Mouse (Mus musculus) Patski (cell line): Measurements from ENCODE around the gene Myl3. TPM values are rescaled to one million over a fixed set of nuclear protein-coding genes. Genes with fewer than 3 reads are reported as not detected.
A peak's percentile ranks its signal among the peaks of the same experiment; 100 is the strongest.

Experiments used
- ATAC-seq: fragments of 100-300 bp; one replicate; pipeline ENCODE4 v1.8.0; 2021
- CTCF ChIA-PET: fragments of 350-600 bp; sonication (Branson Sonifier 250); formaldehyde crosslinking; loops from one replicate; lab custom pipeline; 2022; ENCODE audit warnings: inconsistent platforms; lab: Charles Lee
- POLR2A ChIA-PET: fragments of 350-600 bp; sonication (Branson Sonifier 250); formaldehyde crosslinking; loops from one replicate; lab custom pipeline; 2022; ENCODE audit warnings: antibody characterized with exemption, inconsistent platforms; lab: Charles Lee
- DNase-seq: peaks from one replicate; pipeline ENCODE4 v3.0.0-alpha.2; 2011; ENCODE audit warnings: low read depth, low spot score
- H3K27me3 ChIP-seq: fragments of 371-371 bp; one replicate; pipeline ENCODE4 v1.5.1; 2021
- CTCF ChIP-seq: fragments of 100-300 bp; IDR thresholded peaks from one replicate; pipeline ENCODE4 v1.5.1; 2021
- in situ Hi-C: fragments of 300-500 bp; cut with MboI; formaldehyde crosslinking; loops from 3 replicates; pipeline ENCODE4 v1.11.1; 2018; ENCODE audit warnings: low pct_unique_long_range_greater_than_20kb, mixed read lengths
- polyA plus RNA-seq: library from polyadenylated mRNA; unstranded; gene quantifications from one replicate; pipeline ENCODE4 v1.2.3, GENCODE M21; 2021

The Myl3 gene
- polyA plus RNA-seq, 1 experiment from 2014 or later: 0.19 TPM

DNA sequence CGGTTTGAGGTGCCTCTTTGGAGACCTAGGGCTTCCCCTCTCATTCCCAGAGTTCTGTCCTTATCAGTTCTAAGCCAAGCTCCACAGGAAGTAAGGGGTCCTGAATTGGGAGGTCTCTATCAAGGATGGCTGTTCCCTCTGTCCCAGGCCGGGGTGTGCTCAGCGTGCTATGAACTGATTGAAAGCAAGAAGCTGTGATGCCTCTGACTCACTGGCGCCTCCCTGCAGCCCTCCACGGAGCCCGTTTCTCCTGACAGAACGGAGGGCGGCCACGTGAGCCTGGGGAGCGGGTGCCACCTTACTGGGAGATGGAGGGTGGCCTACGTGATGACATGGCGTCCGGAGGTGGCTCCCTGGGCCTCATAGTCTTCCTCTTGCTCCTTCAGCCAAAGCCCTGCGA lies 56.2 kb downstream of the Myl3 start, which contains the start of gene Prss42:
Gene Prss42 (plus strand): TSS at position 301 of the 400 bp plus-strand sequence.
- no peak for ATAC-seq
- in situ Hi-C loops: no loop called here
- no peak for DNase-seq
- no peak for TF ChIP-seq CTCF
- ChIA-PET POLR2A (no interaction called here), CTCF (interaction anchor here (1.4 kb wide), 1 partner anchor 16 kb away, joined by 3 read pairs; no protein-coding TSS in a partner anchor)
- H3K27me3 ChIP-seq: no peaks in the 10 kb centered on the region

DNA sequence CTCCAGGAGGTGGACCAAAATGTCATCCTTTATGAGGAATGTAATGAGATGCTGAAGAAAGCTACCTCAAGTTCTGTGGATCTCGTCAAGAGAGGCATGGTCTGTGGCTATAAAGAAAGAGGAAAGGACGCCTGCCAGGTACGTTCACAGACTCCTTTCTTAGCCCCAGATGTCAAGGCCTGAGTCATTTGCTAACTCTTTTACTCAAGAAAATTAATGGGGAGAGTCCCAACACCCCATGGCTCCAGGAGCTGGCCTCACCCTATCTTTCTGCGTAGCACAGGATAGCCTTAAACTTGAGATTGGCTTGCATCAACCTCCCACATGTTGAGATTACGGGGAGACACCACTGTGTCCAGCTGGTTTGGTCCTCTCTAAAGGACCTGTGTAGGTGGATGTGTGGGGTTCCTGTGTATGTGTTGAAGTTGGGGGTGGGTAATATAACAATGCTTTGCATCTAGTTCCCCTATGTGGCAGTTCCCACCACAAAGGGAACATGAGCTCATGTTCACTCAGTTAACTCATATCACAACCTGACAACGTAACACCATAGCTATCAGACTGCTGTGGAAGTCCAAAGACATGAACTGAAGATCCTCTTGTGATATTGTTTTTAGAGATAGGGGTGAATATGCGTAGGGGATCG lies 59.3 kb downstream of the Myl3 start:
- ChIA-PET CTCF (interaction anchor here (0.7 kb wide), 1 partner anchor 21 kb away, joined by 3 read pairs; no protein-coding TSS in a partner anchor), POLR2A (no interaction called here)
- no peak for DNase-seq
- ATAC-seq: no peak
- no peaks in the 10 kb centered on the region for H3K27me3 ChIP-seq
- no peak for TF ChIP-seq CTCF
- in situ Hi-C loops: no loop called here

DNA sequence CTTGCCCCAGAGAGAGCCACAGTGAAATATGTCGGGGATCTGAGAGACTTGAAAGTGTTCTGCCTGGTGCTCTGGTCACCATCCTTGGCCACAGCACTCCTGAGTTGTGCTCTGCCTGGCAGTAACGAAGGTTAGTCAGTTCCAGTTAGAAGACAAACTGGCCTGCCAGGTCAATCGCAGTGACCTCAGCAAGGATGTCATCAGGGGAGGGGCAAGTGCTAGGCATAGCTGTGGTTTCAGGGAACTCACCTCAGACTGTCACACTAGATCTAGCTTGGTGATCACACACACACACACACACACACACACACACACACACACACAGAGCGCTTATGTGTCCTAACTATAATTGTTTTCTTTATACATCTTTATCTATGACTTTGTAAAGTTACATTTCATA lies 61.6 kb downstream of the Myl3 start:
- no peak for TF ChIP-seq CTCF
- POLR2A ChIA-PET: no interaction called here
- ATAC-seq: peak; percentile 39
- in situ Hi-C loops: no loop called here
- no peaks in the 10 kb centered on the region for H3K27me3 ChIP-seq
- no peak for DNase-seq
- CTCF ChIA-PET: no interaction called here

DNA sequence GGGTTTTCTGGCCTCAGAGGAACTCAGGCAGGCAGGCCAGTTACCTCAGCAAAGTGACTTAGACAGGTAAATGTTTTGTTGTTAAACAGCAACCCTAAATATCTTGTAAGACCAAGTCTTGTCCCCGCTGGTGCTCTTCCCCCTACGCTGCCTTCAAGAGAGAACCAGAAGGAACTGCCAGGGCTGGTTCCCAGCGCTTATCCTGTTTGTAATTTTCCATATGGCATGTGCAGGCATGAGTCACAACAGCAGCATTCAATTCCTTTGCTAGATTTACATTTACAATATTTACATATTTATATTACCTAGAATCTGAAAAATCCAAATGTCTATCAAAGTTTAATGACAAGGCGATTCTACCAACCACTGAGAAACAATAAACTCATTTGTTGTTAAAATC lies 68.4 kb downstream of the Myl3 start:
- no peak for ATAC-seq
- CTCF ChIA-PET: no interaction called here
- H3K27me3 ChIP-seq: no peaks in the 10 kb centered on the region

GRCm38 (mm10) chr9:110813789-110814188 lies 72.1 kb downstream of the Myl3 start, which contains the start of gene Prss44:
TSS of gene Prss44 (plus strand) at chr9:110813994.
- H3K27me3 ChIP-seq: no peaks in the 10 kb centered on the region
- in situ Hi-C loops: no loop called here
- POLR2A ChIA-PET: no interaction called here
- CTCF ChIA-PET: no interaction called here
- ATAC-seq (no peak), DNase-seq (no peak)
- no peak for TF ChIP-seq CTCF

More for the DNA sequence above, 68.4 kb downstream of the Myl3 start:
- POLR2A ChIA-PET: no interaction called here
- in situ Hi-C loops: no loop called here
- TF ChIP-seq CTCF: no peak
- no peak for DNase-seq

Other genes with a start within 250 kb of the Myl3 start
- 75.1 TPM for gene Setd2, start 209.3 kb upstream of the Myl3 start, polyA plus RNA-seq
- gene Nradd, start 117.4 kb upstream of the Myl3 start, polyA plus RNA-seq: 69.3 TPM
- gene Nbeal2, start 87.7 kb upstream of the Myl3 start, polyA plus RNA-seq: 20.0 TPM
- gene Ccdc12, start 85.4 kb upstream of the Myl3 start, polyA plus RNA-seq: 88.1 TPM
- 9.9 TPM for gene Pth1r, start 5.3 kb downstream of the Myl3 start, polyA plus RNA-seq
- not detected for gene Prss42, start 56.3 kb downstream of the Myl3 start, polyA plus RNA-seq
- gene Prss44, start 72.1 kb downstream of the Myl3 start, polyA plus RNA-seq: not detected
- gene Prss43, start 84.8 kb downstream of the Myl3 start, polyA plus RNA-seq: not detected
- not detected for gene Prss45, start 92.7 kb downstream of the Myl3 start, polyA plus RNA-seq
- gene Prss46, start 102.6 kb downstream of the Myl3 start, polyA plus RNA-seq: 2.4 TPM
- 0.13 TPM for gene Prss50, start 116.1 kb downstream of the Myl3 start, polyA plus RNA-seq
- 69.4 TPM for gene Als2cl, start 138.0 kb downstream of the Myl3 start, polyA plus RNA-seq
- gene Tmie, start 138.3 kb downstream of the Myl3 start, polyA plus RNA-seq: 5.1 TPM
- not detected for gene Fam240a, start 175.0 kb downstream of the Myl3 start, polyA plus RNA-seq
- gene Tdgf1, start 204.3 kb downstream of the Myl3 start, polyA plus RNA-seq: not detected
- not detected for gene Lrrc2, start 209.7 kb downstream of the Myl3 start, polyA plus RNA-seq
- gene Rtp3, start 248.7 kb downstream of the Myl3 start, polyA plus RNA-seq: 0.04 TPM